Mouse (Mus musculus): Measurements from ENCODE around the gene Cchcr1.

DNA sequence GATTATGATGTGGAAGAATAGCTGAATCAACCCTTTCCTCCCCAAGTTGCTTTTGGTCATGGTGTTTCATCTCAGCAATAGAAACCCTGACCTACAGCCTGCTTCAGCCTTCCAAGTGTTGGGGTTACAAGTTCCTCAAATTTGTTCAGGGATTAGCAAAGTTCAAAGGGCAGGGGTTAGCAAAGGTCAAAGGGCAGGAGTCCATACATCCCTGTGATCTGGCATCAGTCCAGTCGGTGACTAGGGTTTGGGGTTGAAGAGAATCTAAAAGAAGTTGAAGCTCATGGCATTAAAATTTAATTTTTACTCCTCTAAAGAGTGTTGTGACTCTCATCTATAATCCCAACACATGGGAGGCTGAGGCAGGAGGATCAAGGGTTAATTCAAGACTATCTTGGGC lies 21.6 kb downstream of the Cchcr1 start:
- TF ChIP-seq MAFK (IDR thresholded peaks at IDR 0.05; ENCODE audit: insufficient read depth, low read depth, low read length): no peak
- TF ChIP-seq HCFC1 (IDR thresholded peaks at IDR 0.05; ENCODE audit: borderline replicate concordance, insufficient read depth, low read length): no peak
- TF ChIP-seq ZC3H11A (IDR thresholded peaks at IDR 0.05; ENCODE audit: borderline replicate concordance, low read depth, low read length): no peak
- no peak for TF ChIP-seq CHD2 (IDR thresholded peaks at IDR 0.05; ENCODE audit: low read depth, low read length)

Measured in ES-E14 (cell line).